Mouse (Mus musculus) T-cell, adult 66 days (primary cell): ENCODE measurements around the gene Gucy2f. TPM values are rescaled to one million over a fixed set of nuclear protein-coding genes. Genes with fewer than 3 reads are reported as not detected.

Experiments
- total RNA-seq, 2 experiments: library from RNA; stranded (reverse); gene quantifications; 3 replicates in 1 of 2; 4 replicates in 1 of 2; pipeline ENCODE4 v1.2.4; 2023

Gucy2f gene
- total RNA-seq, result not detected

GRCm38 (mm10) chrX:142196831-142197230, at the start of gene Gucy2f:
Gene Gucy2f, minus strand, starts transcription at chrX:142196931.

GRCm38 (mm10) chrX:142226542-142226941, 29.8 kb upstream of the Gucy2f start, which contains the start of gene Nxt2:
Gene Nxt2, plus strand, starts transcription at chrX:142226770.

Other genes with a start within 250 kb of the Gucy2f start
- 1 to 10 TPM; 5.6 to 6.9 TPM for gene Nxt2, start 29.8 kb upstream of the Gucy2f start, total RNA-seq
- gene Kcne1l, start 109.4 kb upstream of the Gucy2f start, total RNA-seq, result under 1 TPM in 1 of 2 experiments, not detected in 1; 0.47 TPM
- 10 to 100 TPM; 23.2 to 24.5 TPM for gene Acsl4, start 193.6 kb upstream of the Gucy2f start, total RNA-seq